Mouse (Mus musculus): ENCODE data around the gene Ttc5.

DNA sequence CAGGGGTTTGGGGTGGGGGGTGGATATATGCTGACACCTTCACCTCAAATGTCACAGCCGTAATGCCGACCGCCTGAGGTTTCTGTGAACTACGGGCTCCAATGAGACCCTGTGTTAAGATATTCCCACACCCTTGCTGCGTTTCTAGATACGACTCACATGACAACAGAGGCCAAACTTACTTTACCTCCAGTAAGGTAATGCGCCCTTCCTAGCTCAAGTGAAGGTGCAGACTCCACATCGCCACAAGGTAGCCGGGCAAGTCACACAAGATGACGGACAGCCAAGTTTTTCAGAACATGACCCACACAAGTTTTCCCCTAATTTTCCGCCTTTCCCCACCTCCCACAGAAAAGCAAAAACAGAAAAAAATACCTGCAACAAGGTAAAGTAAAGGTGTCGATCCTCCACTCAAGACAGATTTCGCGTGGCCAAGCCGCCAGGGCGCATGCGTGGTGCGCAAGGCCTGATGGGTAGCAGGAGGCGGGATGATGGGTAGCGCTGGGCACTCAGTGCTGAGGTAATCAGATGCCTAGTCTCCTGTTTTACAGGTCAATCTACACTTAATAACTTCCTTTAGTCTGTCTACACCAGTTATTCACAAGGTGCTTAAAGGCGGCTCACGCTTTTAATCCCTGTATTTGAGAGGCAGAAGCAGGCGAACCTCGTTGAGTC lies 10.1 kb upstream of the Ttc5 start:
- TF ChIP-seq CTCF (IDR thresholded peaks at IDR 0.05) (no peak), EP300 (IDR thresholded peaks at IDR 0.05) (no peak)

Data from lung, postnatal 0 days (tissue).